In genomic region chr2:94316526-94316925, GRCm38 (mm10) we compare ENCODE assay signal across 16 mouse cellular contexts.
A peak's percentile ranks its signal among the peaks of the same experiment; 100 is the strongest.
DNase-seq lines count a peak whose midpoint lies in the region; ATAC-seq and TF ChIP-seq lines count a peak whose summit lies in the region.
"Had no signal": no experiment of that assay in that cellular context is flagged by ENCODE, and none has a peak within 500 bp of the region (broad histone marks: within the 10 kb centered on the region; RNA-seq: fewer than 3 reads in every experiment).

No protein-coding gene starts in this region.

- H3K36me3 ChIP-seq in forebrain, embryonic 14.5 days (ENCODE audit: control insufficient read depth, insufficient read depth, low read length), result peaks cover 61% of the 10 kb centered on the region
- peaks cover 40% of the 10 kb centered on the region for H3K36me3 ChIP-seq in forebrain, embryonic 12.5 days (replicated peaks)
- 0 out of 2 replicates have a peak, but pooled peaks cover 2% of the 10 kb centered on the region for H3K36me3 ChIP-seq in liver, embryonic 14.5 days (replicated peaks; ENCODE audit: control insufficient read depth, insufficient read depth, low read depth)
- peaks cover 2 to 71% of the 10 kb centered on the region in 2 experiments for H3K36me3 ChIP-seq in CH12.LX (replicated peaks in 1 of 2; ENCODE audit: control insufficient read depth in 1 of 2, insufficient read depth in 1 of 2, low read length in 1 of 2)

- TF ChIP-seq CTCF in liver, embryonic 14.5 days (IDR thresholded peaks at IDR 0.05; ENCODE audit: low read depth), result peak; percentile 12; the same call in 1 of the 2 replicates
- TF ChIP-seq CTCF in CH12.LX (conservative IDR thresholded peaks at IDR 0.05 in 1 of 2, IDR thresholded peaks at IDR 0.05 in 1 of 2; ENCODE audit: low read depth in 2 of 2, low read length in 2 of 2), result peak in 1 of 2 experiments; percentile 36; a peak in 2 of 4 replicates
- no peak for TF ChIP-seq CTCF in gastrocnemius, adult 2 months (IDR thresholded peaks at IDR 0.05)

- no peaks in the 10 kb centered on the region for H3K27me3 ChIP-seq in forebrain, embryonic 14.5 days (replicated peaks; ENCODE audit: control insufficient read depth, insufficient read depth, low read length)
- H3K27me3 ChIP-seq in forebrain, embryonic 12.5 days, result no peaks in the 10 kb centered on the region
- no peaks in the 10 kb centered on the region for H3K27me3 ChIP-seq in liver, embryonic 14.5 days (ENCODE audit: control insufficient read depth, insufficient read depth, low read length)
- H3K27me3 ChIP-seq in CH12.LX (replicated peaks), result no peaks in the 10 kb centered on the region
- H3K27me3 ChIP-seq: embryonic facial prominence, embryonic 13.5 days; limb, embryonic 15.5 days; megakaryocyte, embryonic 14.5 days; neural tube, embryonic 13.5 days had no signal

- intact Hi-C loops in gastrocnemius, adult 2 months (cut with DNase I), result no loop called here

- peak; percentile 41 for DNase-seq in forebrain, embryonic 14.5 days (ENCODE audit: low spot score)
- no peak for DNase-seq in liver, embryonic 14.5 days (ENCODE audit: low read depth in 3 of 3, low spot score in 3 of 3)
- DNase-seq in liver (no peak), CH12.LX (ENCODE audit: extremely low read depth) (peak; percentile 29)
- peak; percentile 10 for DNase-seq in induced T-regulatory cell, adult 2 months (ENCODE audit: low read depth)
- no peak for DNase-seq in lung, adult 18-20 months
- no peak for DNase-seq in gastrocnemius, adult 2 months
- DNase-seq: heart, postnatal 36 days; kidney, adult 8-10 months; right cerebral cortex, postnatal 25 days had no signal

- no peak for TF ChIP-seq POLR2A in CH12.LX (IDR thresholded peaks at IDR 0.05; ENCODE audit: low read depth, low read length)

- 60% methylated on average over 5 of the region's 5 CpGs for WGBS in forebrain, embryonic 14.5 days
- 64% methylated on average over 5 of the region's 5 CpGs for WGBS in forebrain, embryonic 12.5 days
- WGBS in liver, embryonic 14.5 days (ENCODE audit: insufficient replicate concordance), result 54% methylated on average over 5 of the region's 5 CpGs

- H3K4me1 ChIP-seq in forebrain, embryonic 14.5 days (ENCODE audit: control insufficient read depth, insufficient read depth, low read length), result no peaks in the 10 kb centered on the region
- no peaks in the 10 kb centered on the region for H3K4me1 ChIP-seq in forebrain, embryonic 12.5 days
- H3K4me1 ChIP-seq in liver, embryonic 14.5 days (replicated peaks; ENCODE audit: control insufficient read depth in 2 of 2, insufficient read depth in 2 of 2, low read length in 1 of 2), result no peaks in the 10 kb centered on the region
- peaks cover 6 to 11% of the 10 kb centered on the region in 2 experiments for H3K4me1 ChIP-seq in CH12.LX (ENCODE audit: control insufficient read depth in 1 of 2, insufficient read depth in 2 of 2)
- H3K4me1 ChIP-seq: embryonic facial prominence, embryonic 13.5 days; limb, embryonic 15.5 days; neural tube, embryonic 13.5 days had no signal

- dilution Hi-C loops in CH12.LX (cut with MboI; ENCODE audit: extremely low pct_ligation_motif_present, extremely low pct_unique_long_range_greater_than_20kb, low sequenced_read_pairs), result no loop called here

- H3K79me2 ChIP-seq in CH12.LX (replicated peaks; ENCODE audit: control insufficient read depth, extremely low read depth, insufficient read depth, poor library complexity, severe bottlenecking), result no peaks in the 10 kb centered on the region

- in situ Hi-C loops in CH12.LX (cut with MboI; ENCODE audit: low pct_ligation_motif_present, low pct_unique_long_range_greater_than_20kb, low sequenced_read_pairs), result no loop called here

- H3K4me3 ChIP-seq in forebrain, embryonic 14.5 days (ENCODE audit: low read depth, low read length), result no peak overlapping the region
- no peak overlapping the region for H3K4me3 ChIP-seq in forebrain, embryonic 12.5 days (replicated peaks)
- H3K4me3 ChIP-seq in liver, embryonic 14.5 days (ENCODE audit: insufficient read depth in 1 of 2, low read depth in 2 of 2, low read length in 2 of 2), result no peak overlapping the region
- no peak overlapping the region for H3K4me3 ChIP-seq in CH12.LX (replicated peaks in 1 of 3; ENCODE audit: low read depth in 2 of 3, low read length in 2 of 3, poor library complexity in 1 of 3)
- no peak overlapping the region for H3K4me3 ChIP-seq in gastrocnemius, adult 2 months
- H3K4me3 ChIP-seq: embryonic facial prominence, embryonic 13.5 days; limb, embryonic 15.5 days; megakaryocyte, embryonic 14.5 days; neural tube, embryonic 13.5 days had no signal

- no peaks in the 10 kb centered on the region for H3K9me3 ChIP-seq in forebrain, embryonic 14.5 days (replicated peaks; ENCODE audit: control insufficient read depth, low read length)
- no peaks in the 10 kb centered on the region for H3K9me3 ChIP-seq in forebrain, embryonic 12.5 days
- no peaks in the 10 kb centered on the region for H3K9me3 ChIP-seq in liver, embryonic 14.5 days (ENCODE audit: control insufficient read depth, low read length)
- no peaks in the 10 kb centered on the region for H3K9me3 ChIP-seq in CH12.LX (replicated peaks; ENCODE audit: low read length)
- H3K9me3 ChIP-seq: embryonic facial prominence, embryonic 13.5 days; limb, embryonic 15.5 days; megakaryocyte, embryonic 14.5 days; neural tube, embryonic 13.5 days had no signal

- H3K9ac ChIP-seq in forebrain, embryonic 14.5 days (ENCODE audit: low read length), result no peak overlapping the region
- H3K9ac ChIP-seq in forebrain, embryonic 12.5 days, result no peak overlapping the region
- H3K9ac ChIP-seq in liver, embryonic 14.5 days (replicated peaks), result no peak overlapping the region
- H3K9ac ChIP-seq in CH12.LX (ENCODE audit: insufficient read depth, low read depth), result no peak overlapping the region
- H3K9ac ChIP-seq: embryonic facial prominence, embryonic 13.5 days; limb, embryonic 15.5 days; neural tube, embryonic 13.5 days had no signal

- no peak for TF ChIP-seq EP300 in liver, embryonic 14.5 days (IDR thresholded peaks at IDR 0.05; ENCODE audit: low read depth)
- no peak for TF ChIP-seq EP300 in CH12.LX (IDR thresholded peaks at IDR 0.05; ENCODE audit: low read length)

- peak; percentile 1 for TF ChIP-seq RAD21 in CH12.LX (IDR thresholded peaks at IDR 0.05; ENCODE audit: low read depth, low read length)

- H3K4me2 ChIP-seq in forebrain, embryonic 14.5 days (ENCODE audit: low read length), result no peak overlapping the region
- H3K4me2 ChIP-seq in forebrain, embryonic 12.5 days, result no peak overlapping the region
- H3K4me2 ChIP-seq in liver, embryonic 14.5 days (ENCODE audit: low read depth), result no peak overlapping the region
- no peak overlapping the region for H3K4me2 ChIP-seq in CH12.LX (ENCODE audit: insufficient read depth, low read depth, poor library complexity, severe bottlenecking)
- H3K4me2 ChIP-seq: embryonic facial prominence, embryonic 13.5 days; limb, embryonic 15.5 days; neural tube, embryonic 13.5 days had no signal

- H3K27ac ChIP-seq in forebrain, embryonic 14.5 days (ENCODE audit: low read depth, low read length), result no peak overlapping the region
- no peak overlapping the region for H3K27ac ChIP-seq in forebrain, embryonic 12.5 days
- no peak overlapping the region for H3K27ac ChIP-seq in liver, embryonic 14.5 days
- no peak overlapping the region for H3K27ac ChIP-seq in CH12.LX (ENCODE audit: insufficient read depth, low read depth)
- no peak overlapping the region for H3K27ac ChIP-seq in gastrocnemius, adult 2 months
- H3K27ac ChIP-seq: embryonic facial prominence, embryonic 13.5 days; limb, embryonic 15.5 days; neural tube, embryonic 13.5 days had no signal

- ATAC-seq in forebrain, embryonic 14.5 days, result no peak
- no peak for ATAC-seq in forebrain, embryonic 12.5 days (ENCODE audit: low FRiP score)
- no peak for ATAC-seq in liver, embryonic 14.5 days (ENCODE audit: insufficient read depth)
- ATAC-seq: forebrain, embryonic 16.5 days had no signal

TF ChIP-seq in CH12.LX, 34 proteins besides CTCF, POLR2A, EP300 and RAD21:
- no peak for TF ChIP-seq UBTF (IDR thresholded peaks at IDR 0.05; ENCODE audit: low read depth, low read length)
- 0 out of 2 replicates have a peak, but pooled peaks have one; percentile 2 for TF ChIP-seq SMC3 (IDR thresholded peaks at IDR 0.05; ENCODE audit: low read depth, low read length)
TF ChIP-seq in CH12.LX: peak in this region for 1.

Comparison
In these comparisons a context has a peak if more than half of its experiments do, and no peak if none do; other contexts are left out.
1. DNase-seq: peak in forebrain, embryonic 14.5 days (single experiment), CH12.LX (single experiment) and induced T-regulatory cell, adult 2 months (single experiment); none in liver, embryonic 14.5 days (0 of 3), liver (single experiment), lung, adult 18-20 months (0 of 2) and gastrocnemius, adult 2 months (single experiment).